7 mouse cellular contexts compared by ENCODE assay signal in the genomic region with DNA sequence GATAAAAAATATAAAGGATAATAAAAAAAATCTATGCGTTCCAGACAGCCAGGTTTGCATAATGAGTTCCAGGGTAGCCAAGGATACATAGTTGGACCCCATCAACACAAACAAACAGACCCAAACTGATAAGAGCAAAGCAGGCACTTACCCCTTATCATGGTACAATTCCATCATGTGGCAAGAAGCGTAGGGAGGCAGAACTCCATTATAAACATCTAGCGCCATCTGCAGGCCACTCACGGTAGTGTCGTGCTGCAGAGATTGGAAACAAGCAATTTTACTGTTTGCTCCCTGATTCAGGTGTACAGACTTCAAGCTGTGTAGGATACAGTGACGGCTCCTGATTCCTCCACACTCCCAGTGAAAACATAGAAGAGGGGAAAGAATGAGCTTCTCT. TPM values are rescaled to one million over a fixed set of nuclear protein-coding genes. Genes with fewer than 3 reads are reported as not detected.
DNase-seq lines count a peak whose midpoint lies in the region; ATAC-seq and TF ChIP-seq lines count a peak whose summit lies in the region.

No protein-coding gene starts in this region.

- no peaks in the 10 kb centered on the region for H3K36me3 ChIP-seq in CH12.LX (replicated peaks in 1 of 2; ENCODE audit: control insufficient read depth in 1 of 2, insufficient read depth in 1 of 2, low read length in 1 of 2)

- no peak overlapping the region for H3K27ac ChIP-seq in CH12.LX (ENCODE audit: insufficient read depth, low read depth)

- no peak for TF ChIP-seq POLR2A in CH12.LX (IDR thresholded peaks at IDR 0.05; ENCODE audit: low read depth, low read length)

- TF ChIP-seq RAD21 in CH12.LX (IDR thresholded peaks at IDR 0.05; ENCODE audit: low read depth, low read length), result peak; percentile 95

- H3K79me2 ChIP-seq in CH12.LX (replicated peaks; ENCODE audit: control insufficient read depth, extremely low read depth, insufficient read depth, poor library complexity, severe bottlenecking), result no peaks in the 10 kb centered on the region

- H3K4me1 ChIP-seq in CH12.LX (ENCODE audit: control insufficient read depth in 1 of 2, insufficient read depth in 2 of 2), result peaks cover 0 to 8% of the 10 kb centered on the region in 2 experiments; a peak in 2 of 4 replicates

- H3K9ac ChIP-seq in CH12.LX (ENCODE audit: insufficient read depth, low read depth), result no peak overlapping the region

- TF ChIP-seq EP300 in CH12.LX (IDR thresholded peaks at IDR 0.05; ENCODE audit: low read length), result no peak

- CTCF ChIA-PET in Patski (lab: Charles Lee), result interaction anchor here (0.7 to 1.7 kb wide), 4 partner anchors 9 to 70 kb away, joined by 3 to 4 read pairs (median 4); no protein-coding TSS in a partner anchor

- no peaks in the 10 kb centered on the region for H3K9me3 ChIP-seq in CH12.LX (replicated peaks; ENCODE audit: low read length)

- POLR2A ChIA-PET in Patski (lab: Charles Lee), result no interaction called here

- in situ Hi-C loops in CH12.LX (cut with MboI; ENCODE audit: low pct_ligation_motif_present, low pct_unique_long_range_greater_than_20kb, low sequenced_read_pairs), result loop anchor here (10.0 kb wide), 1 partner anchor 102 kb away; no protein-coding TSS in a partner anchor
- in situ Hi-C loops in Patski (cut with MboI; ENCODE audit: low pct_unique_long_range_greater_than_20kb), result no loop called here

- dilution Hi-C loops in CH12.LX (cut with MboI; ENCODE audit: extremely low pct_ligation_motif_present, extremely low pct_unique_long_range_greater_than_20kb, low sequenced_read_pairs), result no loop called here

- TF ChIP-seq CTCF in CH12.LX (conservative IDR thresholded peaks at IDR 0.05 in 1 of 2, IDR thresholded peaks at IDR 0.05 in 1 of 2; ENCODE audit: low read depth in 2 of 2, low read length in 2 of 2), result peak; percentile 97
- peak; percentile 93 for TF ChIP-seq CTCF in Patski (IDR thresholded peaks at IDR 0.05)

- peak; percentile 32 for ATAC-seq in Patski
- ATAC-seq in megakaryocyte, adult 5-6 weeks (ENCODE audit: poor library complexity, severe bottlenecking), result peak; percentile 94

- H3K27me3 ChIP-seq in CH12.LX (replicated peaks), result no peaks in the 10 kb centered on the region
- H3K27me3 ChIP-seq in Patski, result peaks cover 3% of the 10 kb centered on the region

- DNase-seq in CH12.LX (ENCODE audit: extremely low read depth), result peak; percentile 77
- DNase-seq in Patski (ENCODE audit: low read depth, low spot score), result no peak
- DNase-seq in cerebellum, postnatal 14 days, result peak; percentile 78 to 85
- peak; percentile 45 to 49 for DNase-seq in gastrocnemius, postnatal 4 days (ENCODE audit: low spot score in 2 of 2)
- DNase-seq in layer of hippocampus, postnatal 10 days (ENCODE audit: low spot score in 2 of 2), result peak; percentile 80 to 86
- DNase-seq in spleen, postnatal 14 days (ENCODE audit: low spot score in 2 of 2), result peak; percentile 22 to 54

- H3K4me3 ChIP-seq in CH12.LX (replicated peaks in 1 of 3; ENCODE audit: low read depth in 2 of 3, low read length in 2 of 3, poor library complexity in 1 of 3), result no peak overlapping the region

- no peak overlapping the region for H3K4me2 ChIP-seq in CH12.LX (ENCODE audit: insufficient read depth, low read depth, poor library complexity, severe bottlenecking)

TF ChIP-seq in CH12.LX, 34 proteins besides CTCF, POLR2A, EP300 and RAD21:
- TF ChIP-seq MYC (IDR thresholded peaks at IDR 0.05; ENCODE audit: low read depth, low read length) (peak; percentile 60; the same call in 1 of the 2 replicates), ZC3H11A (IDR thresholded peaks at IDR 0.05; ENCODE audit: low read depth, low read length) (peak; percentile 72), ZMIZ1 (IDR thresholded peaks at IDR 0.05; ENCODE audit: low read depth, low read length) (no peak), IRF4 (IDR thresholded peaks at IDR 0.05; ENCODE audit: low read depth, low read length) (peak; percentile 35; the same call in 1 of the 2 replicates), NRF1 (IDR thresholded peaks at IDR 0.05; ENCODE audit: low read depth, low read length) (0 out of 2 replicates have a peak, but pooled peaks have one; percentile 24), MXI1 (IDR thresholded peaks at IDR 0.05; ENCODE audit: low read depth, low read length) (no peak), SMC3 (IDR thresholded peaks at IDR 0.05; ENCODE audit: low read depth, low read length) (peak; percentile 97), NELFE (IDR thresholded peaks at IDR 0.05; ENCODE audit: low read depth, low read length) (peak; percentile 43; the same call in 1 of the 2 replicates), MAX (IDR thresholded peaks at IDR 0.05; ENCODE audit: low read length) (peak; percentile 62; the same call in 1 of the 2 replicates)

RNA-seq across cellular contexts. Expression of a gene that starts 30.8 kb away (rescaled TPM):
- total RNA-seq in CH12.LX (2012; rRNA removed) (0.17 and 0.30 TPM in 2 replicates), CH12.LX (2014; rRNA removed) (0.19 and 0.27 TPM in 2 replicates)
- polyA plus RNA-seq in CH12.LX (2012; ENCODE audit: insufficient read length, low read depth) (0.56 and 0.97 TPM in 2 replicates), Patski (2021) (not detected)
- under 1 TPM; 0.32 to 0.57 TPM for total RNA-seq in gastrocnemius, postnatal 4 days (2021)
- total RNA-seq in layer of hippocampus, postnatal 10 days (2021), result under 1 TPM; 0.54 to 0.59 TPM
- total RNA-seq in megakaryocyte, adult 5-6 weeks (2015), result 12.8 and 14.8 TPM in 2 replicates
- 10.9 and 17.7 TPM in 2 replicates for total RNA-seq in megakaryocyte, adult 5-6 weeks (2017)

RNA-seq across cellular contexts. Expression of a gene that starts 44.0 kb away (rescaled TPM):
- total RNA-seq in CH12.LX (2012; rRNA removed), result 30.1 and 34.5 TPM in 2 replicates
- total RNA-seq in CH12.LX (2014; rRNA removed), result 27.6 and 30.4 TPM in 2 replicates
- 31.5 and 51.9 TPM in 2 replicates for polyA plus RNA-seq in CH12.LX (2012; ENCODE audit: insufficient read length, low read depth)
- 64.2 TPM for polyA plus RNA-seq in Patski (2021)
- 10 to 100 TPM; 44.4 to 54.8 TPM for total RNA-seq in gastrocnemius, postnatal 4 days (2021)
- total RNA-seq in layer of hippocampus, postnatal 10 days (2021), result 10 to 100 TPM; 71.0 to 71.3 TPM
- 68.2 and 77.1 TPM in 2 replicates for total RNA-seq in megakaryocyte, adult 5-6 weeks (2015)
- total RNA-seq in megakaryocyte, adult 5-6 weeks (2017), result 45.7 and 50.0 TPM in 2 replicates

Comparison
In these comparisons a context has a peak if more than half of its experiments do, and no peak if none do; other contexts are left out.
1. RNA of a gene that starts 30.8 kb away (total RNA-seq): 10.9 to 17.7 TPM in megakaryocyte, adult 5-6 weeks; 0.54 to 0.59 TPM in layer of hippocampus, postnatal 10 days, 0.32 to 0.57 TPM in gastrocnemius, postnatal 4 days and 0.17 to 0.30 TPM in CH12.LX; every median in the first group is over 4 times any median in the second.